ENCODE assay signal across 8 mouse cellular contexts in genomic region chrX:151802956-151803776, GRCm38 (mm10). TPM values are rescaled to one million over a fixed set of nuclear protein-coding genes. Genes with fewer than 3 reads are reported as not detected.
DNase-seq lines count a peak whose midpoint lies in the region; ATAC-seq and TF ChIP-seq lines count a peak whose summit lies in the region.

No protein-coding gene starts in this region.

- H3K9ac ChIP-seq in MEL (ENCODE audit: control insufficient read depth, low read depth, low read length, poor library complexity, severe bottlenecking): peak overlapping the region; percentile 94
- peak overlapping the region; percentile 65 for H3K9ac ChIP-seq in forebrain, postnatal 0 days
- H3K9ac ChIP-seq in lung, embryonic 15.5 days: peak overlapping the region; percentile 56

- 6% methylated on average over 77 of the region's 77 CpGs for WGBS in cerebellum, adult 2 months
- WGBS in forebrain, postnatal 0 days: 27% methylated on average over 77 of the region's 77 CpGs
- WGBS in lung, embryonic 15.5 days: 16% methylated on average over 77 of the region's 77 CpGs

- H3K79me2 ChIP-seq in MEL (ENCODE audit: control insufficient read depth, insufficient read depth, low read length, poor library complexity): peaks cover 44% of the 10 kb centered on the region

- peaks cover 20 to 34% of the 10 kb centered on the region in 2 experiments for H3K36me3 ChIP-seq in MEL (ENCODE audit: control insufficient read depth in 1 of 2, insufficient read depth in 2 of 2, low read length in 2 of 2)
- H3K36me3 ChIP-seq in forebrain, postnatal 0 days (ENCODE audit: insufficient read depth): no peaks in the 10 kb centered on the region
- no peaks in the 10 kb centered on the region for H3K36me3 ChIP-seq in lung, embryonic 15.5 days

- TF ChIP-seq CTCF in MEL (IDR thresholded peaks at IDR 0.05 in 2 of 3, conservative IDR thresholded peaks at IDR 0.05 in 1 of 3; ENCODE audit: control insufficient read depth in 1 of 3, insufficient read depth in 1 of 3, low read depth in 2 of 3, low read length in 3 of 3, poor library complexity in 1 of 3, severe bottlenecking in 1 of 3): no peak
- no peak for TF ChIP-seq CTCF in cerebellum, adult 2 months (IDR thresholded peaks at IDR 0.05; ENCODE audit: borderline replicate concordance, insufficient read depth, low read depth, low read length)
- TF ChIP-seq CTCF in forebrain, postnatal 0 days (IDR thresholded peaks at IDR 0.05; ENCODE audit: low read depth): no peak

- H3K9me3 ChIP-seq in MEL (replicated peaks; ENCODE audit: insufficient read depth, low read length): no peaks in the 10 kb centered on the region
- no peaks in the 10 kb centered on the region for H3K9me3 ChIP-seq in forebrain, postnatal 0 days (ENCODE audit: low read length)
- no peaks in the 10 kb centered on the region for H3K9me3 ChIP-seq in lung, embryonic 15.5 days

- no peak for TF ChIP-seq EP300 in MEL (IDR thresholded peaks at IDR 0.05; ENCODE audit: low read depth in 1 of 2, low read length in 2 of 2)

- TF ChIP-seq RAD21 in MEL (IDR thresholded peaks at IDR 0.05; ENCODE audit: low read depth, low read length): no peak

- H3K27me3 ChIP-seq in MEL (ENCODE audit: control insufficient read depth in 1 of 2, insufficient read depth in 2 of 2, low read length in 2 of 2): no peaks in the 10 kb centered on the region
- no peaks in the 10 kb centered on the region for H3K27me3 ChIP-seq in cerebellum, adult 2 months (ENCODE audit: control insufficient read depth, insufficient read depth, low read length)
- H3K27me3 ChIP-seq in forebrain, postnatal 0 days (ENCODE audit: insufficient read depth, low read length): no peaks in the 10 kb centered on the region
- H3K27me3 ChIP-seq in lung, embryonic 15.5 days: no peaks in the 10 kb centered on the region; the same call in 1 of the 2 replicates

- peak; percentile 100 for DNase-seq in MEL (ENCODE audit: low read depth, low spot score)
- DNase-seq in cerebellum, adult 2 months: peak; percentile 93 to 95
- DNase-seq in forebrain, postnatal 0 days: peak; percentile 97
- DNase-seq in heart, postnatal 4 days: peak; percentile 94
- DNase-seq in layer of hippocampus, adult 8-10 months (ENCODE audit: low spot score in 2 of 2): peak; percentile 95 to 97
- peak; percentile 93 for DNase-seq in ovary, adult 18-20 months (ENCODE audit: low spot score)
- DNase-seq in thymus, postnatal 0 days (ENCODE audit: low spot score): peak; percentile 96

- peak overlapping the region; percentile 61 to 95 for H3K4me3 ChIP-seq in MEL (ENCODE audit: control insufficient read depth in 1 of 2, insufficient read depth in 1 of 2, low read depth in 2 of 2, low read length in 2 of 2)
- H3K4me3 ChIP-seq in cerebellum, adult 2 months (replicated peaks; ENCODE audit: insufficient read depth, low read depth, low read length): peak overlapping the region; percentile 96
- H3K4me3 ChIP-seq in forebrain, postnatal 0 days (ENCODE audit: low read depth, low read length): peak overlapping the region; percentile 44
- H3K4me3 ChIP-seq in lung, embryonic 15.5 days: peak overlapping the region; percentile 58

- H3K4me2 ChIP-seq in forebrain, postnatal 0 days (ENCODE audit: low read depth): peak overlapping the region; percentile 56; the same call in 1 of the 2 replicates
- peak overlapping the region; percentile 59 for H3K4me2 ChIP-seq in lung, embryonic 15.5 days

- peaks cover 8 to 16% of the 10 kb centered on the region in 2 experiments for H3K4me1 ChIP-seq in MEL (ENCODE audit: control insufficient read depth in 1 of 2, insufficient read depth in 2 of 2, low read length in 2 of 2)
- H3K4me1 ChIP-seq in cerebellum, adult 2 months (ENCODE audit: control insufficient read depth, insufficient read depth, low read length): no peaks in the 10 kb centered on the region
- H3K4me1 ChIP-seq in forebrain, postnatal 0 days (ENCODE audit: insufficient read depth): no peaks in the 10 kb centered on the region
- H3K4me1 ChIP-seq in lung, embryonic 15.5 days: no peaks in the 10 kb centered on the region

- peak overlapping the region; percentile 98 for H3K27ac ChIP-seq in MEL (ENCODE audit: control insufficient read depth, low read depth, low read length)
- peak overlapping the region; percentile 93 for H3K27ac ChIP-seq in cerebellum, adult 2 months (ENCODE audit: insufficient read depth, low read length)
- H3K27ac ChIP-seq in forebrain, postnatal 0 days (ENCODE audit: low read depth, low read length): peak overlapping the region; percentile 95
- H3K27ac ChIP-seq in lung, embryonic 15.5 days: peak overlapping the region; percentile 90

- peak; percentile 92 for ATAC-seq in forebrain, postnatal 0 days
- peak; percentile 90 for ATAC-seq in lung, embryonic 15.5 days (ENCODE audit: borderline replicate concordance, extremely low read depth, low FRiP score, low TSS enrichment)

- peak; percentile 83 to 97 for TF ChIP-seq POLR2A in MEL (IDR thresholded peaks at IDR 0.05; ENCODE audit: control insufficient read depth in 1 of 2, insufficient read depth in 1 of 2, low read depth in 1 of 2, low read length in 2 of 2, poor library complexity in 1 of 2)
- peak; percentile 59; the same call in 1 of the 2 replicates for TF ChIP-seq POLR2A in cerebellum, adult 2 months (IDR thresholded peaks at IDR 0.05; ENCODE audit: borderline replicate concordance, insufficient read depth, low read length)

TF ChIP-seq in MEL, 35 proteins besides CTCF, POLR2A, EP300 and RAD21:
- TF ChIP-seq TBP (IDR thresholded peaks at IDR 0.05; ENCODE audit: low read depth, low read length) (peak; percentile 85), BHLHE40 (IDR thresholded peaks at IDR 0.05; ENCODE audit: borderline replicate concordance, low read depth, low read length) (no peak), CHD1 (IDR thresholded peaks at IDR 0.05; ENCODE audit: low read depth, low read length) (no peak), NELFE (IDR thresholded peaks at IDR 0.05; ENCODE audit: low read depth, low read length) (no peak), POLR2AphosphoS5 (IDR thresholded peaks at IDR 0.05; ENCODE audit: borderline replicate concordance, low read depth, low read length) (0 out of 2 replicates have a peak, but pooled peaks have one; percentile 38)

RNA-seq across cellular contexts. Expression of gene Huwe1, which starts 2.6 kb away (rescaled TPM):
- total RNA-seq in MEL (2012; rRNA removed): 132 and 164 TPM in 2 replicates
- 100 to 1,000 TPM; 345 to 528 TPM for polyA plus RNA-seq in MEL (2012; ENCODE audit: insufficient read depth in 1 of 2, insufficient read length in 2 of 2, low read depth in 1 of 2, low replicate concordance in 2 of 2, missing spikeins in 1 of 2)
- 94.6 and 102 TPM in 2 replicates for polyA plus RNA-seq in cerebellum, adult 2 months (2012; rRNA removed)
- total RNA-seq in forebrain, postnatal 0 days (2014; rRNA removed): 122 and 143 TPM in 2 replicates
- polyA plus RNA-seq in forebrain, postnatal 0 days (2015; fragmentation: Nextera tagmentation; extraction: Ambion mirVana): 18.7 and 31.0 TPM in 2 replicates
- total RNA-seq in heart, postnatal 4 days (2021): 100 to 1,000 TPM; 180 to 187 TPM
- total RNA-seq in layer of hippocampus, adult 8-10 months (2022): 100 to 1,000 TPM; 244 to 296 (median 265) TPM
- polyA plus RNA-seq in lung, embryonic 15.5 days (2015; fragmentation: Nextera tagmentation; extraction: Ambion mirVana): 54.8 and 58.0 TPM in 2 replicates
- 23.6 and 25.4 TPM in 2 replicates for polyA plus RNA-seq in thymus, postnatal 0 days (2015; fragmentation: Nextera tagmentation; extraction: Ambion mirVana)

Comparison
In these comparisons a context has a peak if more than half of its experiments do, and no peak if none do; other contexts are left out.
1. Peak in every context shown above with its lines: DNase-seq, ATAC-seq, H3K4me3 ChIP-seq and H3K27ac ChIP-seq.
2. H3K4me3 ChIP-seq: peak in every context shown above with its lines; median percentile 96 in cerebellum, adult 2 months; 78 in MEL; 58 in lung, embryonic 15.5 days; 44 in forebrain, postnatal 0 days.